Mouse (Mus musculus) hindbrain, embryonic 10.5 days (tissue): ENCODE data around the gene Dnajb12. TPM values are rescaled to one million over a fixed set of nuclear protein-coding genes. Genes with fewer than 3 reads are reported as not detected.

Experiments used
- DNase-seq: peaks from one replicate; pipeline ENCODE4 v3.0.0-alpha.2; 2017; ENCODE audit warnings: low spot score
- H3K27ac ChIP-seq: fragments of 300-500 bp; sonication (generic); 2 replicates; pipeline ENCODE4 v1.5.1; 2016; ENCODE audit warnings: mild to moderate bottlenecking, moderate library complexity
- H3K27me3 ChIP-seq: fragments of 300-500 bp; sonication (generic); 2 replicates; pipeline ENCODE4 v1.6.1; 2016; ENCODE audit warnings: mild to moderate bottlenecking; ENCODE audit not compliant: poor library complexity, insufficient read depth, severe bottlenecking
- H3K36me3 ChIP-seq: fragments of 300-500 bp; sonication (generic); 2 replicates; pipeline ENCODE4 v1.6.1; 2016; ENCODE audit warnings: mild to moderate bottlenecking, moderate library complexity
- H3K4me1 ChIP-seq: fragments of 300-500 bp; sonication (generic); replicated peaks from 2 replicates; pipeline ENCODE4 v1.6.1; 2016; ENCODE audit warnings: mild to moderate bottlenecking
- H3K4me3 ChIP-seq: fragments of 300-500 bp; sonication (generic); 2 replicates; pipeline ENCODE4 v1.5.1; 2016; ENCODE audit warnings: mild to moderate bottlenecking, moderate library complexity
- H3K9me3 ChIP-seq: fragments of 300-500 bp; sonication (generic); 2 replicates; pipeline ENCODE4 v1.6.1; 2016; ENCODE audit warnings: mild to moderate bottlenecking, moderate library complexity
- WGBS: fragments of 180-500 bp; shearing (Covaris S2); methylation state at CpG from one replicate; pipeline ENCODE4 v1.1.7; 2016; 5-methylcytosine and 5-hydroxymethylcytosine counted together
- polyA plus RNA-seq: library from polyadenylated mRNA; unstranded; fragments of >200 nt; fragmentation: Nextera tagmentation; extraction: Ambion mirVana; gene quantifications from 2 replicates; pipeline ENCODE4 v1.2.1, GENCODE M21; 2016

The Dnajb12 gene
- 27.2 and 31.5 TPM in 2 replicates for polyA plus RNA-seq

DNA sequence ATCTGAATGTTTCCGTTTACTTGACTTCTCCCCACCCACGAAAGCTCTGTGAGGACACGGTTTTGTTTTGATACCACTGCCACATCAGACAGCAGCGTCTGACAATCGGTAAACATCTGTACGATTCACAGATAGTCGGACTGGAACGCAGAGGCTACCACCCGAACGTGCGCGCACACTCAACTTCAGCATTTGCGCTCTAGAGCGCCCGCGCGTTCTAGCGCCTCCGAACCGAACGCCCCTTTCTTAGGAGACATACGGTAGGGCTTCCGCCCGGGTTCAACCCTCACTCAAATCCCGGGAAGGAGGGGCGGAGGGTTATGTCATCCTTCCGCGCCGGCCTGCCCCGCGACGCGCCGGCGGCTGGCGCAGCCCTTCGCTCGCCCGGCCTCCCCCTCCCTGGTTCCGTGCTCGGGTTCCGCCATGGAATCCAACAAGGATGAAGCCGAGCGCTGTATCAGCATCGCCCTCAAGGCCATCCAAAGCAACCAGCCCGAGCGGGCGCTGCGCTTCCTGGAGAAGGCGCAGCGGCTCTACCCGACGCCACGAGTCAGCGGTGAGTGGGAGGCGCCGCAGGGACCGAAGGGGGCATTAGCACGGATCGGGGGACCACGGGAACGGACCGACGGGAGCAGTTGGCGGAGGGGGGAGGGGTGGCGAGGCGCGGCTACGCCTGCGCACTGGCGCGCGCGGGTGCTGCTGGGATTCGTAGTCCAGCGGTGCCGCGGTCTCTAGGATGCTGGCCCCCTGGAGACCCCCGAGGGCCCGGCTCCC is at the start of gene Dnajb12:
Gene Dnajb12 (plus strand): TSS at position 302 of the 774 bp plus-strand sequence.
- peaks cover 18% of the 10 kb centered on the region for H3K4me1 ChIP-seq
- no peaks in the 10 kb centered on the region for H3K9me3 ChIP-seq
- H3K4me3 ChIP-seq = peak within 1 kb of the TSS; percentile 96
- H3K27me3 ChIP-seq = no peaks in the 10 kb centered on the region
- WGBS = under 1% methylated on average over 80 of the region's 80 CpGs
- peak within 1 kb of the TSS; percentile 100 for H3K27ac ChIP-seq
- DNase-seq = peak; percentile 95
- peaks cover 16% of the 10 kb centered on the region for H3K36me3 ChIP-seq

- 96% methylated on average over 6 of the region's 6 CpGs for whole genome bisulfite sequencing
These were observed 49.5 kb upstream of the Dnajb12 start for GRCm38 (mm10) chr10:59829886-59830285.

GRCm38 (mm10) chr10:59831950-59832349 is 47.4 kb upstream of the Dnajb12 start:
- H3K4me3 ChIP-seq = no peak overlapping the region
- H3K4me1 ChIP-seq = no peaks in the 10 kb centered on the region
- H3K36me3 ChIP-seq = peaks cover 52% of the 10 kb centered on the region
- no peaks in the 10 kb centered on the region for H3K27me3 ChIP-seq
- no peak for DNase-seq
- H3K27ac ChIP-seq = no peak overlapping the region
- 91% methylated on average over 7 of the region's 7 CpGs for WGBS
- peaks cover 8% of the 10 kb centered on the region; the same call in 1 of the 2 replicates for H3K9me3 ChIP-seq

More at GRCm38 (mm10) chr10:59829886-59830285, 49.5 kb upstream of the Dnajb12 start:
- H3K36me3 ChIP-seq = peaks cover 55% of the 10 kb centered on the region
- H3K9me3 ChIP-seq = peaks cover 8% of the 10 kb centered on the region; the same call in 1 of the 2 replicates
- no peaks in the 10 kb centered on the region for H3K27me3 ChIP-seq
- no peak for DNase-seq
- H3K27ac ChIP-seq = no peak overlapping the region
- no peak overlapping the region for H3K4me3 ChIP-seq
- no peaks in the 10 kb centered on the region for H3K4me1 ChIP-seq

- DNase-seq = no peak
- 91% methylated on average over 14 of the region's 14 CpGs for WGBS
- H3K36me3 ChIP-seq = peaks cover 17% of the 10 kb centered on the region
- H3K9me3 ChIP-seq = no peaks in the 10 kb centered on the region
- H3K27ac ChIP-seq = no peak overlapping the region
- H3K27me3 ChIP-seq = no peaks in the 10 kb centered on the region
- H3K4me3 ChIP-seq = no peak overlapping the region
- H3K4me1 ChIP-seq = no peaks in the 10 kb centered on the region
These were observed 43.8 kb upstream of the Dnajb12 start for GRCm38 (mm10) chr10:59835301-59836155.

DNA sequence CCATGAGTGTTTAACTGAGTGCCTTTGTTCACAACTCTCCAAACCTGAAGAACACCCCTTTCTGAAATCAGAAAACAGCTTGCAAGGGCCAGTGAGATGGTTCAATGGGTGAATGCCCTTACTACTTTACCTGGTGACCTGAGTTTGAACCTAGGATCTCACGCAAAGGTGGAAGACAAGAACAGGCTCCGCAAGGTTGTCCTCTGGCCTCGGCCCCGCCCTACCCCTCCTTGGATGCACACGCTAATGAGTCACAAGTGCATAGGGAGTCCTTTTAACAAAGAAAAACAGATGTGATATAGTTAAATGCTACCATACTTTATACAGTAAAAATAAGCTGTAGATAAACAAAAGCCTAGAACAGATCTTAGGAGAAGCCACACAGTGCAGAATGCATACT is 41.9 kb upstream of the Dnajb12 start:
- H3K4me1 ChIP-seq = no peaks in the 10 kb centered on the region
- H3K27ac ChIP-seq = no peak overlapping the region
- peaks cover 16% of the 10 kb centered on the region for H3K36me3 ChIP-seq
- 89% methylated on average over 5 of the region's 5 CpGs for WGBS
- no peaks in the 10 kb centered on the region for H3K9me3 ChIP-seq
- H3K27me3 ChIP-seq = no peaks in the 10 kb centered on the region
- H3K4me3 ChIP-seq = no peak overlapping the region
- no peak for DNase-seq

DNA sequence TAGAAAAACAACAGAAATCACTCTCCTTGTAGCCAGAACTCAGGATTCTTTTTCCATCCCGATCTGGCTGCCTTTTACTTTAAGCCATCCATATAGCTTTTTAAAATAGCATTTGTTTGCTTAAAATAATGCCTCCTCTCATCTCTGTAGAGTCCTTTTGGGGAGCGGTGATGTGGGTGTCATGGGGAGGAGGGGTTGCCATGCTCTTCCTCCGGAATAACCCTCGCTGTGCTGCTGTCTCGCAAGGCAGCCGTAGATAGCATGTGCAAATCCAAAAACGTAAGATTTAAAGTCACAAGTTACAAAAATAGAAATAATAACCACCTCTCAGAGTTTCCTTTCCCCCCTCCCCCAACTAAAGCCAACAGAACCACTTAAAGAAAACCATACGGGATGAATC is 37.9 kb upstream of the Dnajb12 start:
- Histone ChIP-seq H3K27ac (no peak overlapping the region), H3K4me1 (peaks cover 9% of the 10 kb centered on the region; the same call in 1 of the 2 replicates), H3K4me3 (no peak overlapping the region), H3K36me3 (peaks cover 5% of the 10 kb centered on the region; the same call in 1 of the 2 replicates), H3K27me3 (no peaks in the 10 kb centered on the region), H3K9me3 (no peaks in the 10 kb centered on the region)
- no peak for DNase-seq
- 93% methylated on average over 8 of the region's 8 CpGs for WGBS

GRCm38 (mm10) chr10:59843125-59843524 is 36.2 kb upstream of the Dnajb12 start:
- no peak for DNase-seq
- peaks cover 5% of the 10 kb centered on the region; the same call in 1 of the 2 replicates for H3K36me3 ChIP-seq
- no peak overlapping the region for H3K4me3 ChIP-seq
- WGBS = 36% methylated on average over 5 of the region's 5 CpGs
- no peaks in the 10 kb centered on the region for H3K27me3 ChIP-seq
- no peaks in the 10 kb centered on the region for H3K9me3 ChIP-seq
- H3K27ac ChIP-seq = no peak overlapping the region
- peaks cover 9% of the 10 kb centered on the region; the same call in 1 of the 2 replicates for H3K4me1 ChIP-seq

DNA sequence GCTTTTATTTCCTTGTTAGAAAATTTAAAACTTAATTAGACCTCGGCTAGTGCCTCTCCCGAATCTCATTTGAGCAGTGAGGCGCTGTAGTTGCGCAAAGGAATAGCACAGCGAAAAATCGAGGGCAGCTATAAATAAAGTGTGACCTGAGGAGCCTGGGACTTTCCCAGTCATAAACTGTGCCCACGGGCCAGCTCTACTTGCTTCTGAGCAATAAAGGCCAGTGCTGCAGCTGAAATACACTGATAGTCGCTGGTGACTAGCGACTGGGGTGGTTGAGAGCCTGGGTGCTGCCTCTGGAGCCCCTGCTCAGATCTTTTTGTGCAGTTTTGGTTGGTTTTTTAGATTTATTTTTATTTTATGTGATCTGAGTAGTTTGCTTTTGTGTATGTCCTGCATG is 34.7 kb upstream of the Dnajb12 start:
- WGBS = 90% methylated on average over 9 of the region's 9 CpGs
- H3K4me3 ChIP-seq = no peak overlapping the region
- H3K9me3 ChIP-seq = no peaks in the 10 kb centered on the region
- no peak overlapping the region for H3K27ac ChIP-seq
- peaks cover 5% of the 10 kb centered on the region; the same call in 1 of the 2 replicates for H3K36me3 ChIP-seq
- DNase-seq = no peak
- no peaks in the 10 kb centered on the region for H3K27me3 ChIP-seq
- peaks cover 17% of the 10 kb centered on the region for H3K4me1 ChIP-seq

GRCm38 (mm10) chr10:59846416-59846815 is 32.9 kb upstream of the Dnajb12 start:
- 75% methylated on average over 6 of the region's 6 CpGs for WGBS
- peaks cover 18% of the 10 kb centered on the region for H3K4me1 ChIP-seq
- DNase-seq = no peak

DNA sequence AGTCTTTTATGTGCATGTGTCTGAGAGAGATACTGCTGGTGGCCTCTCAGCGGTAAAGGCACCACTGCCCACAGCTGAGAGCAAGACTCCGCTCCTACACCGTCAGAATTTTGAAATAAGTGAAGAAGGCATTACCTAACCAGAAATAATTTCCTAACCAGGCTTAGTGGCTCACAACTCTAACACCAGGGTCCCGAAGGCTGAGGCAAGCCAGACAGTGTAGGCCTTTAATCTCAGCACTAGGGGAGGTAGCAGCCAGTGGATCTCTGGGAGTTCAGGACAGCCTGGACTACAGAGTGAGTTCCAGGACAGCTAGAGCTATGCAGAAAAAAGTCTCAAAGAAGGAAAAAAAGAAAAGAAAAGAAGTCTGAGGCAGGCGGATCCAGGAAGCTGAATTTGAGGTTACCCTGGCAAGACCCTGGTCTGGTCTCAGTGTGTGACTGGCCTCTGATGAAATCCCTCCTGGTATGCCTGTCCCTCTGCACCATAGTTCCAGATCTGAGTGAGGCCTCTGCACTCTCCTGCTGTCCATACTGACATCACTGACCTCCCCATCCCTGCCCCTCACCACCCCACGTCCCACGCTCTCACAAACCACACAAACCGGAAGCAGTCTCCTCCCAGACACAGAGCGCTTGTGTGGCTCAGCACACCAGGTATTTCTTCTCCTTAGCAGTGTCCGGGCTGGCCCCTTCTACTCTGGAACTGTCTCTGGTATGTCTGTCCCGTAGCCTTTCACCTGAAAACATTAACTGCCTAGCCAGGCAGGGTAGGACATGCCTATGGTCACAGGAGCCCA is 31.1 kb upstream of the Dnajb12 start:
- Histone ChIP-seq H3K9me3 (no peaks in the 10 kb centered on the region), H3K27me3 (no peaks in the 10 kb centered on the region), H3K4me3 (no peak overlapping the region), H3K4me1 (peaks cover 12% of the 10 kb centered on the region), H3K36me3 (no peaks in the 10 kb centered on the region), H3K27ac (no peak overlapping the region; the same call in 1 of the 2 replicates)
- 76% methylated on average over 11 of the region's 11 CpGs for WGBS
- no peak for DNase-seq

More at GRCm38 (mm10) chr10:59846416-59846815, 32.9 kb upstream of the Dnajb12 start:
- Histone ChIP-seq H3K27me3 (no peaks in the 10 kb centered on the region), H3K4me3 (no peak overlapping the region), H3K27ac (no peak overlapping the region), H3K36me3 (peaks cover 5% of the 10 kb centered on the region; the same call in 1 of the 2 replicates), H3K9me3 (no peaks in the 10 kb centered on the region)

GRCm38 (mm10) chr10:59848953-59849352 is 30.4 kb upstream of the Dnajb12 start:
- peaks cover 9% of the 10 kb centered on the region for H3K4me1 ChIP-seq
- no peak overlapping the region for H3K4me3 ChIP-seq
- H3K27ac ChIP-seq = no peak overlapping the region
- no peak for DNase-seq
- H3K36me3 ChIP-seq = no peaks in the 10 kb centered on the region
- WGBS = 62% methylated on average over 9 of the region's 9 CpGs
- no peaks in the 10 kb centered on the region for H3K27me3 ChIP-seq
- H3K9me3 ChIP-seq = no peaks in the 10 kb centered on the region

GRCm38 (mm10) chr10:59849371-59849770 is 30.0 kb upstream of the Dnajb12 start:
- 74% methylated on average over 7 of the region's 7 CpGs for WGBS
- Histone ChIP-seq H3K36me3 (no peaks in the 10 kb centered on the region), H3K4me3 (no peak overlapping the region), H3K4me1 (peaks cover 9% of the 10 kb centered on the region), H3K27me3 (no peaks in the 10 kb centered on the region), H3K9me3 (no peaks in the 10 kb centered on the region), H3K27ac (no peak overlapping the region)
- DNase-seq = no peak
